Comparison of ENCODE assay signal across 8 mouse cellular contexts in the genomic region with DNA sequence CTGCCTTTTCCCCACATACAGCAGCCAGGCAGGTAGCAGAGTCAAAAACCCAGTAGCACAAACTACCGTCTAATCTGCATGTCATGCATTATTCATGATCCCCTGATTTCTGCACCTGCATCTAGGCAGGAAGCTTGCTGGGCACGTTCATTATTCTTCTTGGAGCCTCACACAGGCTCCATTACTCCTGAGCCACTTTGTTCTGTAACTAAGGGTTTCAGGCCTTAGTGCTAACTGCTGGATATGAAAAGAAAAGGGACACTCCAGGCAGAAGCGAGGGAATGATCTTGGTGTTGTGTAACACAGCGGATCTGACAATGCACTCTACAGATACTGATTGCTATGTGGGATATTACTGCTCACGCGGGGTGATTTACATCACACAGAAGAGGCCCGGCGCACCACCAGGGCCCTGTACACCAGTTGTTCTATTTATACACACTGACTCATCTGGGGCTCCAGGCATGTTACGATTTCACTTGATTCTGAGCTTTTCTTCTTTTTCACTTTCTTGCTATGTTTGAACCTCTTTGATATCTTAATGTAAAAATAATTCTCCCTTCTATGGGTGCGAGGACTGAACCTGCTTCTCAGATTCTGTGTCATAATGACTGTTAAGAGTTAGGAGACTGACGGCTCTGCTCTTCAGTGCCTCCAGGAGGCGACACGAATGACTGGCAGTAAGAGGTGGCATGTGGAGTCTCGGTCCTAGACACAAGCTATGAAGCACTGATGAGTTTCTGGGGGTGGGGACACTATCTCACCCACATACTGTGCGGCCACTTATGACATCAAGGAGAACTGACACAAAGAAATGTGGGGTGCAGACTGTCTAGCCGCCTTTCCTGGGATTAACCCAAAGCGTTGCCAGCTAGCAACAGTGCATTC.
DNase-seq lines count a peak whose midpoint lies in the region; ATAC-seq and TF ChIP-seq lines count a peak whose summit lies in the region.

No protein-coding gene starts in this region.

- peaks cover 18% of the 10 kb centered on the region for H3K4me1 ChIP-seq in kidney, postnatal 0 days (replicated peaks; ENCODE audit: insufficient read depth, low read length)
- H3K4me1 ChIP-seq in forebrain, embryonic 15.5 days: peaks cover 33% of the 10 kb centered on the region
- peaks cover 31% of the 10 kb centered on the region for H3K4me1 ChIP-seq in midbrain, embryonic 10.5 days

- no peak overlapping the region for H3K4me2 ChIP-seq in kidney, postnatal 0 days (ENCODE audit: low read length)
- no peak overlapping the region for H3K4me2 ChIP-seq in forebrain, embryonic 15.5 days (replicated peaks)

- no peaks in the 10 kb centered on the region for H3K27me3 ChIP-seq in kidney, postnatal 0 days (ENCODE audit: insufficient read depth, low read length)
- H3K27me3 ChIP-seq in forebrain, embryonic 15.5 days: no peaks in the 10 kb centered on the region
- no peaks in the 10 kb centered on the region for H3K27me3 ChIP-seq in midbrain, embryonic 10.5 days (ENCODE audit: low read depth, poor library complexity, severe bottlenecking)

- H3K9me3 ChIP-seq in kidney, postnatal 0 days (replicated peaks; ENCODE audit: low read length): no peaks in the 10 kb centered on the region
- no peaks in the 10 kb centered on the region for H3K9me3 ChIP-seq in forebrain, embryonic 15.5 days
- H3K9me3 ChIP-seq in midbrain, embryonic 10.5 days (replicated peaks): no peaks in the 10 kb centered on the region

- no peak; the same call in 1 of the 2 replicates for ATAC-seq in kidney, postnatal 0 days (replicated peaks; ENCODE audit: low FRiP score, low read depth)
- ATAC-seq in forebrain, embryonic 15.5 days (replicated peaks): peak; percentile 76
- no peak for ATAC-seq in cerebellum, adult (ENCODE audit: insufficient number of reproducible peaks, low FRiP score, low TSS enrichment)

- H3K36me3 ChIP-seq in kidney, postnatal 0 days (ENCODE audit: insufficient read depth, low read length): no peaks in the 10 kb centered on the region
- no peaks in the 10 kb centered on the region for H3K36me3 ChIP-seq in forebrain, embryonic 15.5 days
- H3K36me3 ChIP-seq in midbrain, embryonic 10.5 days: no peaks in the 10 kb centered on the region

- no peak overlapping the region for H3K4me3 ChIP-seq in kidney, postnatal 0 days (replicated peaks; ENCODE audit: low read depth, low read length)
- no peak overlapping the region for H3K4me3 ChIP-seq in forebrain, embryonic 15.5 days
- H3K4me3 ChIP-seq in midbrain, embryonic 10.5 days: no peak overlapping the region

- 74% methylated on average over 17 of the region's 17 CpGs for WGBS in kidney, postnatal 0 days
- WGBS in forebrain, embryonic 15.5 days: 20% methylated on average over 17 of the region's 17 CpGs
- 71% methylated on average over 17 of the region's 17 CpGs for WGBS in midbrain, embryonic 10.5 days

- no peak overlapping the region; the same call in 1 of the 2 replicates for H3K27ac ChIP-seq in kidney, postnatal 0 days
- peak overlapping the region; percentile 67 for H3K27ac ChIP-seq in forebrain, embryonic 15.5 days (replicated peaks)
- H3K27ac ChIP-seq in midbrain, embryonic 10.5 days (replicated peaks): peak overlapping the region; percentile 64

- TF ChIP-seq CTCF in kidney, postnatal 0 days (IDR thresholded peaks at IDR 0.05; ENCODE audit: low read depth): 0 out of 2 replicates have a peak, but pooled peaks have one; percentile 3

- H3K9ac ChIP-seq in kidney, postnatal 0 days (ENCODE audit: low read depth, low read length): no peak overlapping the region
- no peak overlapping the region for H3K9ac ChIP-seq in forebrain, embryonic 15.5 days (replicated peaks)

- DNase-seq in kidney, postnatal 0 days (ENCODE audit: low spot score): no peak
- DNase-seq in kidney, postnatal 10 days: no peak
- DNase-seq in adrenal gland, adult 8-10 months: peak; percentile 17
- DNase-seq in midbrain, embryonic 10.5 days (ENCODE audit: low spot score): peak; percentile 21
- DNase-seq in ovary, adult 18-20 months (ENCODE audit: low spot score): no peak
- no peak for DNase-seq in spleen, adult 18-20 months

Comparison
In these comparisons a context has a peak if more than half of its experiments do, and no peak if none do; other contexts are left out.
1. DNase-seq: peak in adrenal gland, adult 8-10 months (single experiment) and midbrain, embryonic 10.5 days (single experiment); none in kidney, postnatal 0 days (single experiment), kidney, postnatal 10 days (single experiment), ovary, adult 18-20 months (single experiment) and spleen, adult 18-20 months (0 of 2).